Mouse (Mus musculus): ENCODE results near the gene Nrxn3. TPM values are rescaled to one million over a fixed set of nuclear protein-coding genes. Genes with fewer than 3 reads are reported as not detected.

The Nrxn3 gene
- polyA plus RNA-seq, 1 experiment: 1.0 TPM

DNA sequence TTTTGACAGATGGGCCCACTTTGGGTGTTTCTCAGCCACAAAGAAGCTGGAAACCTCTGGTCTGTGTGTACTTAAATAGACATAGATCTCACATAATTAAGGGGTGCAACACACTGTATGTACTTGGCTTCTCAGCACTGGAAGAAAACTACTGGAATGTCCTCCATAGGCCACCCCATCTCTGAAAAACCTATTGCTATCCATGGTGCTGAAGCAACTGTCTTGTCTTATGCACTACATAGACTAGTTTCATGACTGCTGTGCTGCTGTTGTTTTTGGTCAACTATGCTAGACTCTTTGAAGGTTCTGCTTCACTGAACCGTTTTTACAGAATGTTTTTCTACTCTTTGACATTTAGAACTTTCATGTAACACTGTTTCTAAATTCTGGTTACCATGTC lies 519.8 kb downstream of the Nrxn3 start:
- WGBS: 24% methylated on average over 1 of the region's 1 CpGs
- TF ChIP-seq CTCF (IDR thresholded peaks at IDR 0.05; ENCODE audit: control insufficient read depth, insufficient read depth, low read length) (no peak), POLR2A (IDR thresholded peaks at IDR 0.05; ENCODE audit: borderline replicate concordance, control insufficient read depth, low read depth, low read length) (no peak)
- no peaks in the 10 kb centered on the region for H3K4me1 ChIP-seq (ENCODE audit: control insufficient read depth, insufficient read depth, low read length)
- no peak overlapping the region for H3K4me3 ChIP-seq (replicated peaks; ENCODE audit: control insufficient read depth, low read depth, low read length)
- no peak overlapping the region for H3K27ac ChIP-seq (ENCODE audit: control insufficient read depth, insufficient read depth, low read depth, low read length, poor library complexity)

DNA sequence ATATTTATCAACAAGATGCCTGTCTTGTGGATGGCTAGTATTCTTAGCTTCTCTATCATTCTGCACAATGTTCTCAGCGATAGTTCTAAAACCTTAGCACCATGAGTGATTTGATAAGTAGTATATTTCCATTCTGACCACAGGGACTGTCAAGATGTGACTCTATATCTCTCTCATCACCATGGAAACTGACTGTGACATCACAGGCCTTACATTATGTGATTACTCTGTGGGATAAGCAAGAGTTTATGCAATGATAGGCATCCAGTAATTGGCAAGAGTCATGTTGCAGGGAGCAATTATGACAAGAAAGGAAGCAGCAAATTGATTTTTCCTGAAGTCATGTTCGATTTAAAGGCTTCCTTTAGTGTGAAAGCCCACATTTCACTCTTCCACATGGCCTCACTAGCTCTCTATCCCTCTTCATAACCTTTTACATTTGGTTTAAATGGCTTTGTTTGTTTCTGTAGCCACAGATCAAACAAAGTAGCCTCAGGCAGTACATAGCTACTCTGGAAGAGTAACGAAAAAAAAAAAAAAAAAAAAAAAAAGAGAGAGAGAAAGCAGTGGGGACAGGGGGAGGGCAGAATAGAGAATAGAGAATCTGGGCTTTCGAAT lies 532.7 kb downstream of the Nrxn3 start:
- Histone ChIP-seq H3K27ac (ENCODE audit: control insufficient read depth, insufficient read depth, low read depth, low read length, poor library complexity) (no peak overlapping the region), H3K4me3 (replicated peaks; ENCODE audit: control insufficient read depth, low read depth, low read length) (no peak overlapping the region), H3K4me1 (ENCODE audit: control insufficient read depth, insufficient read depth, low read length) (no peaks in the 10 kb centered on the region)
- no peak for TF ChIP-seq POLR2A (IDR thresholded peaks at IDR 0.05; ENCODE audit: borderline replicate concordance, control insufficient read depth, low read depth, low read length)
- TF ChIP-seq CTCF (IDR thresholded peaks at IDR 0.05; ENCODE audit: control insufficient read depth, insufficient read depth, low read length): no peak
- WGBS: 57% methylated on average over 4 of the region's 4 CpGs

GRCm38 (mm10) chr12:89258879-89259278 lies 536.2 kb downstream of the Nrxn3 start:
- no peak overlapping the region for H3K4me3 ChIP-seq (replicated peaks; ENCODE audit: control insufficient read depth, low read depth, low read length)
- no peak overlapping the region for H3K27ac ChIP-seq (ENCODE audit: control insufficient read depth, insufficient read depth, low read depth, low read length, poor library complexity)
- no peaks in the 10 kb centered on the region for H3K4me1 ChIP-seq (ENCODE audit: control insufficient read depth, insufficient read depth, low read length)
- 78% methylated on average over 3 of the region's 3 CpGs for WGBS
- TF ChIP-seq CTCF (IDR thresholded peaks at IDR 0.05; ENCODE audit: control insufficient read depth, insufficient read depth, low read length): no peak

DNA sequence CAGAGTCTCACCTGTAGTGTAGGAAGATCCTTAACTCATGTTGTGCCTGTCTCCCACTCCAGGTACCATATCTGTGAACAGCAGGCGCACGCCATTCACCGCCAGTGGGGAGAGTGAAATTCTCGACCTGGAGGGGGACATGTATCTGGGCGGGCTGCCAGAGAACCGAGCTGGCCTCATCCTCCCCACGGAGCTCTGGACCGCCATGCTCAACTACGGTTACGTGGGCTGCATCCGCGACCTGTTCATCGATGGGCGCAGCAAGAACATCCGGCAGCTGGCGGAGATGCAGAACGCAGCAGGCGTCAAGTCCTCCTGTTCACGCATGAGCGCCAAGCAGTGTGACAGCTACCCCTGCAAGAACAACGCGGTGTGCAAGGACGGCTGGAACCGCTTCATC lies 537.4 kb downstream of the Nrxn3 start:
- TF ChIP-seq POLR2A (IDR thresholded peaks at IDR 0.05; ENCODE audit: borderline replicate concordance, control insufficient read depth, low read depth, low read length): no peak
- no peak for TF ChIP-seq CTCF (IDR thresholded peaks at IDR 0.05; ENCODE audit: control insufficient read depth, insufficient read depth, low read length)
- Histone ChIP-seq H3K4me1 (ENCODE audit: control insufficient read depth, insufficient read depth, low read length) (no peaks in the 10 kb centered on the region), H3K4me3 (replicated peaks; ENCODE audit: control insufficient read depth, low read depth, low read length) (no peak overlapping the region), H3K27ac (ENCODE audit: control insufficient read depth, insufficient read depth, low read depth, low read length, poor library complexity) (no peak overlapping the region)
- 86% methylated on average over 24 of the region's 24 CpGs for WGBS

- no peak overlapping the region for H3K27ac ChIP-seq (ENCODE audit: control insufficient read depth, insufficient read depth, low read depth, low read length, poor library complexity)
- no peaks in the 10 kb centered on the region for H3K4me1 ChIP-seq (ENCODE audit: control insufficient read depth, insufficient read depth, low read length)
- no peak for TF ChIP-seq POLR2A (IDR thresholded peaks at IDR 0.05; ENCODE audit: borderline replicate concordance, control insufficient read depth, low read depth, low read length)
- no peak for TF ChIP-seq CTCF (IDR thresholded peaks at IDR 0.05; ENCODE audit: control insufficient read depth, insufficient read depth, low read length)
- no peak overlapping the region for H3K4me3 ChIP-seq (replicated peaks; ENCODE audit: control insufficient read depth, low read depth, low read length)
- WGBS: 69% methylated on average over 1 of the region's 1 CpGs
Observed at GRCm38 (mm10) chr12:89262261-89262660, 539.6 kb downstream of the Nrxn3 start.

DNA sequence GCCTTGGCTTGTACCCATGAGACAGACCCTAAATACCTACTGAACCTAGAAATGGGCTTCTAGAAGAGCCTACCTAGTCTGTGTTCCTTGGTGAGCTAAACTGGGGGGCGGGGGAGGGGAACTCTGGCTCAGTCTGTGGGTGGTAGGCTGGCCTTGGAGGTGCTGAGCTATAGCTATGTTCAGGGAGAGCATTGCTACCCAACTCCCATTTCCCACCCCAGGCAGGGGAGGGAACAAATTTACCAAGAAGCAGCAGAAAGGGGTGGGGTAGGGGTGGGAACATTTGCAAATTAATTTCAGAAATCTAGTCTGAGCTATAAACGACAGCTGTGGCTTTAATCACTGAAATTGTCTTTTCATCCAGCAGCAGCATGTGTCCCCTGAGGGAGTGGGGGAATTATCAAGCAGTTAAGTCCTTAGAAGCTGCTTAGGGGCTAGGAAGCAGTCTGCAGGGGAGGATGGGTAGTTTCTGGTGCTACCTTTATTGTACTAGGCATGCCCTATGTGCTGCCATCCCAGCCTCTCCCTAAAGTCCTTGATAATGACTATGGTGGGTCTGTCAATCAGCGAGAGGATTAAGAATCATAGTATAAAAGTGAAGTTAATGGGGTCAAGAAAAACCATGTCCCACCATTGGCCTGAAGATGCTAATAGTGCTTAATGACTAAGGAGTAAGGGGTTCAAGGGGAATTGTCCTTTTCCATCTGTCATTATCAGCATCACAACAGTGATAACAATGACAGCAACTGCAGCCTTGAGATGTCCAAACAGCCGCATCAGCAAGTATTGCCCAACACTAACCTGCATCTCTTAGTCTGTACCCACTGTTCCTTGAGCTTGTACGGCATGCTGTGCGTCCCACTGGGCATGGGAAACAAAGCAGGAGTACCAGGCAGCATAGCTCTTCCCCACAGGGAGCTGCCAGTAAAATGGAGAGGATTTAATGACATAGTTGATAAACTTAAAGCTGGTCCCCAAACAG lies 560.0 kb downstream of the Nrxn3 start:
- no peak overlapping the region for H3K27ac ChIP-seq (ENCODE audit: control insufficient read depth, insufficient read depth, low read depth, low read length, poor library complexity)
- 64% methylated on average over 6 of the region's 6 CpGs for WGBS
- H3K4me1 ChIP-seq (ENCODE audit: control insufficient read depth, insufficient read depth, low read length): no peaks in the 10 kb centered on the region
- H3K4me3 ChIP-seq (replicated peaks; ENCODE audit: control insufficient read depth, low read depth, low read length): no peak overlapping the region
- TF ChIP-seq POLR2A (IDR thresholded peaks at IDR 0.05; ENCODE audit: borderline replicate concordance, control insufficient read depth, low read depth, low read length) (no peak), CTCF (IDR thresholded peaks at IDR 0.05; ENCODE audit: control insufficient read depth, insufficient read depth, low read length) (no peak)

GRCm38 (mm10) chr12:89284412-89284811 lies 561.7 kb downstream of the Nrxn3 start:
- no peaks in the 10 kb centered on the region for H3K4me1 ChIP-seq (ENCODE audit: control insufficient read depth, insufficient read depth, low read length)
- H3K4me3 ChIP-seq (replicated peaks; ENCODE audit: control insufficient read depth, low read depth, low read length): no peak overlapping the region
- no peak overlapping the region for H3K27ac ChIP-seq (ENCODE audit: control insufficient read depth, insufficient read depth, low read depth, low read length, poor library complexity)
- TF ChIP-seq POLR2A (IDR thresholded peaks at IDR 0.05; ENCODE audit: borderline replicate concordance, control insufficient read depth, low read depth, low read length) (no peak), CTCF (IDR thresholded peaks at IDR 0.05; ENCODE audit: control insufficient read depth, insufficient read depth, low read length) (no peak)
- WGBS: 82% methylated on average over 3 of the region's 3 CpGs

DNA sequence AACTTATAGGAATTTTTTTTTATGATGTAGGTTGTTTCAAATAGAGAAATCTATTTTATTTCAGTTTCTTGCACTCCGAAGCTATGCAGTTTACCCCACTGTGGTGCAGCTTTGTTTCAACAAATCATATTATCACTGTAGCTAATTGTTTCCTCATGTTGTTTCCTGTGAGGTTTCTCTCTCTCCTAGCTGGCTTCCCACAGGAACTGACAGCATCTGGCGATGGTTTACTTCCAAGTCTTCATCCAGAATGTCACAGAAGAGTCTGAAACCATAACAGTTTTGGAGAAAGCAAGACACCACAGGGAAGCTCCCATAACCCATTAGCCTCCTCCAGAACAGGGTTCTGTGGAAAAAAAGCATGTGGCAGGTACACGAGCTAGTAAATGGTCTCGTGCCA lies 564.4 kb downstream of the Nrxn3 start:
- Histone ChIP-seq H3K4me1 (ENCODE audit: control insufficient read depth, insufficient read depth, low read length) (no peaks in the 10 kb centered on the region), H3K27ac (ENCODE audit: control insufficient read depth, insufficient read depth, low read depth, low read length, poor library complexity) (no peak overlapping the region), H3K4me3 (replicated peaks; ENCODE audit: control insufficient read depth, low read depth, low read length) (no peak overlapping the region)
- 43% methylated on average over 4 of the region's 4 CpGs for WGBS
- no peak for TF ChIP-seq CTCF (IDR thresholded peaks at IDR 0.05; ENCODE audit: control insufficient read depth, insufficient read depth, low read length)
- no peak for TF ChIP-seq POLR2A (IDR thresholded peaks at IDR 0.05; ENCODE audit: borderline replicate concordance, control insufficient read depth, low read depth, low read length)
